ENCODE assay signal across 8 mouse cellular contexts in genomic region chr19:21271186-21271585, GRCm38 (mm10). TPM values are rescaled to one million over a fixed set of nuclear protein-coding genes. Genes with fewer than 3 reads are reported as not detected.
A peak's percentile ranks its signal among the peaks of the same experiment; 100 is the strongest.
DNase-seq lines count a peak whose midpoint lies in the region; ATAC-seq and TF ChIP-seq lines count a peak whose summit lies in the region.

No protein-coding gene starts in this region.

- no peak for TF ChIP-seq POLR2A in thymus, adult 2 months (IDR thresholded peaks at IDR 0.05; ENCODE audit: control insufficient read depth, extremely low read depth, insufficient read depth, low read length, poor library complexity)

- WGBS in thymus, adult 2 months: 24% methylated on average over 8 of the region's 8 CpGs
- 26% methylated on average over 8 of the region's 8 CpGs for WGBS in limb, embryonic 15.5 days
- WGBS in neural tube, embryonic 12.5 days: 26% methylated on average over 8 of the region's 8 CpGs

- no peaks in the 10 kb centered on the region for H3K36me3 ChIP-seq in thymus, adult 2 months (ENCODE audit: control insufficient read depth, insufficient read depth, low read length)
- H3K36me3 ChIP-seq in limb, embryonic 15.5 days: no peaks in the 10 kb centered on the region
- H3K36me3 ChIP-seq in neural tube, embryonic 12.5 days: no peaks in the 10 kb centered on the region

- H3K4me3 ChIP-seq in thymus, adult 2 months (ENCODE audit: control insufficient read depth, insufficient read depth, low read length): peak overlapping the region; percentile 60
- peak overlapping the region; percentile 95 for H3K4me3 ChIP-seq in limb, embryonic 15.5 days
- peak overlapping the region; percentile 96 for H3K4me3 ChIP-seq in neural tube, embryonic 12.5 days

- no peak for TF ChIP-seq CTCF in thymus, adult 2 months (IDR thresholded peaks at IDR 0.05; ENCODE audit: borderline replicate concordance, control insufficient read depth, extremely low read depth, insufficient read depth, low read length, poor library complexity)

- H3K27ac ChIP-seq in thymus, adult 2 months (ENCODE audit: control insufficient read depth, insufficient read depth, low read length): peak overlapping the region; percentile 81
- H3K27ac ChIP-seq in limb, embryonic 15.5 days: peak overlapping the region; percentile 100
- H3K27ac ChIP-seq in neural tube, embryonic 12.5 days: peak overlapping the region; percentile 95

- DNase-seq in frontal cortex, postnatal 10 days (ENCODE audit: low spot score in 2 of 2): peak; percentile 26 to 29
- no peak for DNase-seq in thymus, adult 2 months
- no peak for DNase-seq in thymus, postnatal 0 days (ENCODE audit: low spot score)
- DNase-seq in heart, postnatal 14 days: peak; percentile 11 to 18
- no peak for DNase-seq in adrenal gland, postnatal 10 days

- no peak for ATAC-seq in frontal cortex, adult (ENCODE audit: low TSS enrichment)
- ATAC-seq in limb, embryonic 15.5 days (ENCODE audit: insufficient number of reproducible peaks, low FRiP score, low TSS enrichment, low read depth): no peak
- ATAC-seq in neural tube, embryonic 12.5 days (ENCODE audit: low FRiP score, low read depth): 0 out of 2 replicates have a peak, but pooled peaks have one; percentile 0

- H3K9me3 ChIP-seq in limb, embryonic 15.5 days: no peaks in the 10 kb centered on the region
- no peaks in the 10 kb centered on the region for H3K9me3 ChIP-seq in neural tube, embryonic 12.5 days

- intact Hi-C loops in heart, postnatal 14 days (cut with DNase I): loop anchor here (5.0 to 10.0 kb wide), 3 partner anchors 234 to 1874 kb away; partner anchors contain the start of genes 1110059E24Rik, Abhd17b and Klf9

- no peaks in the 10 kb centered on the region for H3K4me1 ChIP-seq in thymus, adult 2 months (replicated peaks; ENCODE audit: control insufficient read depth, insufficient read depth, low read length)
- H3K4me1 ChIP-seq in limb, embryonic 15.5 days: peaks cover 13% of the 10 kb centered on the region
- peaks cover 6% of the 10 kb centered on the region for H3K4me1 ChIP-seq in neural tube, embryonic 12.5 days

- peak overlapping the region; percentile 58 for H3K9ac ChIP-seq in limb, embryonic 15.5 days
- peak overlapping the region; percentile 100 for H3K9ac ChIP-seq in neural tube, embryonic 12.5 days

- H3K27me3 ChIP-seq in thymus, adult 2 months (ENCODE audit: control insufficient read depth, insufficient read depth, low read length): no peaks in the 10 kb centered on the region
- H3K27me3 ChIP-seq in limb, embryonic 15.5 days: no peaks in the 10 kb centered on the region
- H3K27me3 ChIP-seq in neural tube, embryonic 12.5 days (replicated peaks): no peaks in the 10 kb centered on the region

- peak overlapping the region; percentile 62 for H3K4me2 ChIP-seq in limb, embryonic 15.5 days
- peak overlapping the region; percentile 79 for H3K4me2 ChIP-seq in neural tube, embryonic 12.5 days (replicated peaks)

RNA-seq across cellular contexts. Expression of gene Zfand5, which starts 0.9 kb away (rescaled TPM):
- 13.5 and 19.1 TPM in 2 replicates for polyA plus RNA-seq in thymus, adult 2 months (2012; rRNA removed)
- 82.6 and 94.9 TPM in 2 replicates for polyA plus RNA-seq in thymus, postnatal 0 days (2015; fragmentation: Nextera tagmentation; extraction: Ambion mirVana)
- total RNA-seq in heart, postnatal 14 days (2021): 100 to 1,000 TPM; 112 to 115 TPM
- polyA plus RNA-seq in limb, embryonic 15.5 days (2015; fragmentation: Nextera tagmentation; extraction: Ambion mirVana): 84.8 and 89.3 TPM in 2 replicates
- 195 and 221 TPM in 2 replicates for polyA plus RNA-seq in neural tube, embryonic 12.5 days (2016; fragmentation: Nextera tagmentation; extraction: Ambion mirVana)
- 100 to 1,000 TPM; 146 to 210 TPM for total RNA-seq in adrenal gland, postnatal 10 days (2021)

Comparison
In these comparisons a context has a peak if more than half of its experiments do, and no peak if none do; other contexts are left out.
1. DNase-seq: peak in frontal cortex, postnatal 10 days (2 of 2) and heart, postnatal 14 days (2 of 2); none in thymus, adult 2 months (single experiment), thymus, postnatal 0 days (single experiment) and adrenal gland, postnatal 10 days (single experiment).
2. Peak in every context shown above with its lines, with median percentiles within 50 percentile points of each other: H3K27ac ChIP-seq and H3K4me3 ChIP-seq.